Mouse (Mus musculus): Measurements from ENCODE around the gene Zfp141. TPM values are rescaled to one million over a fixed set of nuclear protein-coding genes. Genes with fewer than 3 reads are reported as not detected.

The Zfp141 gene
- total RNA-seq (2021), result 10 to 100 TPM; 17.3 to 19.6 TPM
- long read RNA-seq, experiment 1, full-length matches to known transcripts, result 3 of 15 reads
- long read RNA-seq, experiment 1, partial matches to known transcripts, result 0 of 15 reads
- long read RNA-seq, experiment 1, other reads (novel, unspliced or antisense), result 12 of 15 reads
- long read RNA-seq, experiment 2, full-length matches to known transcripts, result 2 of 10 reads
- long read RNA-seq, experiment 2, partial matches to known transcripts, result 3 of 10 reads
- long read RNA-seq, experiment 2, other reads (novel, unspliced or antisense), result 5 of 10 reads

GRCm38 (mm10) chr7:42505588-42505987, at the start of gene Zfp141:
Zfp141 (minus strand) TSS chr7:42505740.
- peak; percentile 82 to 84 for DNase-seq (ENCODE audit: extremely low spot score in 1 of 2, low spot score in 2 of 2)
- Histone ChIP-seq H3K4me3 (peak within 1 kb of the TSS; percentile 58), H3K27ac (peak within 1 kb of the TSS; percentile 66)
- intact Hi-C loops (cut with DNase I), result loop anchor here (5.0 to 10.0 kb wide), 2 partner anchors 187 to 1001 kb away; partner anchors contain the start of gene Zfp975

DNA sequence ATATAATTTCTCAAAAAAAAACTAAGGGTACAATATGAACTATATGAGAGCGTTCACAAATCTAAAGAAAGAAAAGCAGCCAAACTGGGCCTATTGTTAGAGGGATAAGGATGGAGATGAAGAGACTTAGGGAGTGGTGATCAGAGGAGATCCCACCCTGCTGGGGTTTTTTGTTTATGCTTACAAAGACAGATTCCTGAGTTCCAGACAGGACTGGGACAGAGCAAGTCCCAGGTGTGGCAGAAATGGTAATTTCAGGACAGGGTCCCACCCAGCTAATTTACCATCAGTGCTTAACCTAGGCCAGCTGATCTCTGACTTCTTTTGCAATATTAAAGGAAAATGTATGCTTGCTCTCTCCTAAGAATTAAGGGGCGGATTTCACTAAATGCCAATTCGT, 46.2 kb upstream of the Zfp141 start:
- TF ChIP-seq CTCF (IDR thresholded peaks at IDR 0.05), result no peak
- no peak overlapping the region for H3K4me3 ChIP-seq
- no peak overlapping the region for H3K27ac ChIP-seq
- DNase-seq (ENCODE audit: extremely low spot score in 1 of 2, low spot score in 2 of 2), result no peak
- intact Hi-C loops (cut with DNase I), result no loop called here

DNA sequence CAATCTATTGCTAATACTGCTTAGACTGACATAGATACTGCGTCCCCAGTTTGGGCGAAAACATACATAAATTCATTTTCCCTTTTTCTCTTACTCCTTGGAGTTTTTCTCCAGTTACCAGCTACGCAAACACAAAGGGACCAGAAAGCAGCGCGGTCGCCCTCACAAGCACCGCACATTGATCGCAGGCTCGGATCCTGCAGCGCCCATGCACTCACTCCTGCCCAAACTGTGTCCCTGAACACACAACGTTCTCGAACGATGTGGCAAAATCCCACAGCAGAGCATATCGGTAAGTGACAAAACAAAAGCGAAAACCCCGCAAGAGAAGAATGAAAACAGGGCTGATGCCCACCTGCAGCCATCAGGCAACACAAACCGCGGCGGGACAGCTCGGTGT, 354 bp downstream of the Zfp141 start:
- DNase-seq (ENCODE audit: extremely low spot score in 1 of 2, low spot score in 2 of 2), result peak in 1 of 2 experiments; percentile 33
- intact Hi-C loops (cut with DNase I), result loop anchor here (5.0 to 10.0 kb wide), 2 partner anchors 187 to 1000 kb away; partner anchors contain the start of gene Zfp975
- Histone ChIP-seq H3K4me3 (peak overlapping the region; percentile 58), H3K27ac (peak overlapping the region; percentile 62)
- TF ChIP-seq CTCF (IDR thresholded peaks at IDR 0.05), result no peak

DNA sequence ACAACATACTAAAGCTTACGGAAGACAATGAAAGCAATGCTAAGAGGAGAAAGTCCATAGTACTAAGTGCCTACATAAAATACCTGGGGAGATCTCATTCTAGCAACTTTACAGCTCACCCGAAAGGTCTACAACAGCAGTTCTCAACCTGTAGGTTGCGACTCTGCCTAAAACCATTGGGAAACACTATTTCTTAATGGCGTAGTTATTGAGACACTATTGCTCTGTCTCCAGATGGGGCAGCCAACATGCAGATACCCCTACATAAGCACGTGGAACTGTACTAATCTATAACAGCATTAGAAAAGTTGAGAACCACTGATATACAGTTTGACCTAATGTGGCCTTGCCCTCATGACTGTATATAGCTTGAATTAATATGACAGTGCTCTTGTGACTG, 7.3 kb downstream of the Zfp141 start:
- intact Hi-C loops (cut with DNase I), result no loop called here
- no peak for TF ChIP-seq CTCF (IDR thresholded peaks at IDR 0.05)
- DNase-seq (ENCODE audit: extremely low spot score in 1 of 2, low spot score in 2 of 2), result no peak
- Histone ChIP-seq H3K4me3 (no peak overlapping the region), H3K27ac (no peak overlapping the region)

GRCm38 (mm10) chr7:42497356-42497755, 8.2 kb downstream of the Zfp141 start:
- TF ChIP-seq CTCF (IDR thresholded peaks at IDR 0.05), result no peak
- no peak overlapping the region for H3K27ac ChIP-seq
- no peak overlapping the region for H3K4me3 ChIP-seq
- DNase-seq (ENCODE audit: extremely low spot score in 1 of 2, low spot score in 2 of 2), result no peak
- intact Hi-C loops (cut with DNase I), result no loop called here

GRCm38 (mm10) chr7:42496202-42496601, 9.3 kb downstream of the Zfp141 start:
- no peak overlapping the region for H3K4me3 ChIP-seq
- intact Hi-C loops (cut with DNase I), result no loop called here
- DNase-seq (ENCODE audit: extremely low spot score in 1 of 2, low spot score in 2 of 2), result no peak
- H3K27ac ChIP-seq, result no peak overlapping the region
- TF ChIP-seq CTCF (IDR thresholded peaks at IDR 0.05), result no peak

- intact Hi-C loops (cut with DNase I), result no loop called here
- Histone ChIP-seq H3K4me3 (no peak overlapping the region), H3K27ac (no peak overlapping the region)
- no peak for TF ChIP-seq CTCF (IDR thresholded peaks at IDR 0.05)
- no peak for DNase-seq (ENCODE audit: extremely low spot score in 1 of 2, low spot score in 2 of 2)
Observed at GRCm38 (mm10) chr7:42490859-42491258, 14.7 kb downstream of the Zfp141 start.

GRCm38 (mm10) chr7:42490358-42490757, 15.2 kb downstream of the Zfp141 start:
- DNase-seq (ENCODE audit: extremely low spot score in 1 of 2, low spot score in 2 of 2), result no peak
- no peak overlapping the region for H3K4me3 ChIP-seq
- no peak for TF ChIP-seq CTCF (IDR thresholded peaks at IDR 0.05)
- intact Hi-C loops (cut with DNase I), result no loop called here
- H3K27ac ChIP-seq, result no peak overlapping the region

DNA sequence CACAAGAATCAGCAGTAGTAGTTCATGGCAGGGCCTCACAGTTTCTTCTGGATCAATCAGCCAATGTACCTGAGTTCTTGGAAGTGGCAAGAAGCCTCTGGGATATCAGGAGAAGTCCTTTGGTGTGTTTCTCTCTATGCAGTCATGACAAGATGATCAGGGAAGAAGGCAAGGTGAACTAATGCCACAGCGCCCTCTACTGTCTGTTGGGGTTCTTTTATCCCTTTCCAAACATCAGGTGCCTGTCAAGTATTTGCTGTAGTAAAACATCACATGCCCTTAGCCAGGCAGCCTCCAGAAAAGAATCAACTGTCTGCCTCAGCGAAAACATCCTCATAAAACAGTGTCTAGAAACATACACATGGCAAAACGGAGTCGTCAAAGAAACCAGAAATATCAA, 50.9 kb downstream of the Zfp141 start:
- Histone ChIP-seq H3K4me3 (no peak overlapping the region), H3K27ac (no peak overlapping the region)
- no peak for TF ChIP-seq CTCF (IDR thresholded peaks at IDR 0.05)
- DNase-seq (ENCODE audit: extremely low spot score in 1 of 2, low spot score in 2 of 2), result no peak
- intact Hi-C loops (cut with DNase I), result no loop called here

DNA sequence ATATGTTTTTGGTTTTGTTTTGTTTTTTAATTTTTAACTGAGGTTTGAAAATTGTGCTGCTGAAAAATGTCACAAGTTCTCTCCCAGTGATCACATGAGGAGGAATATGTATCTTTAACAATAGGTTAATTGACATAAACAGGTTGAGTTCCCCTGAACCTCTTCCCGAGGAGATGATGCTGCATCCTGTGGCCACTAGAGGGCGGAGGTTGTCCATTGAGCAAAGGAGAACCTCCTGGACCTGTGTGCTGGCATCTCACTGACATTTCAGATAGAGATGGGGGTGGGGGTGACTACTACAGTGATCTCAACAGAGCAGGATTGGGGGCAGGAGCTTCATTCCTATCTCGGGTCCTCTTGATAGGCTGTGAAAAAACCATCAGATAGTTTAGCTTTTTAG, 54.9 kb downstream of the Zfp141 start:
- peak; percentile 29 for TF ChIP-seq CTCF (IDR thresholded peaks at IDR 0.05)
- H3K27ac ChIP-seq, result no peak overlapping the region

GRCm38 (mm10) chr7:42447850-42448249, 57.7 kb downstream of the Zfp141 start, which contains the start of gene 4933421I07Rik:
4933421I07Rik (minus strand) TSS chr7:42448120.
- intact Hi-C loops (cut with DNase I), result no loop called here
- no peak for TF ChIP-seq CTCF (IDR thresholded peaks at IDR 0.05)
- H3K4me3 ChIP-seq, result no peak within 1 kb of the TSS
- no peak within 1 kb of the TSS for H3K27ac ChIP-seq
- no peak for DNase-seq (ENCODE audit: extremely low spot score in 1 of 2, low spot score in 2 of 2)

More for the DNA sequence above, 54.9 kb downstream of the Zfp141 start:
- no peak overlapping the region for H3K4me3 ChIP-seq
- DNase-seq (ENCODE audit: extremely low spot score in 1 of 2, low spot score in 2 of 2), result no peak
- intact Hi-C loops (cut with DNase I), result no loop called here

- H3K27ac ChIP-seq, result no peak overlapping the region
- no peak for TF ChIP-seq CTCF (IDR thresholded peaks at IDR 0.05)
- no peak for DNase-seq (ENCODE audit: extremely low spot score in 1 of 2, low spot score in 2 of 2)
- no peak overlapping the region for H3K4me3 ChIP-seq
- intact Hi-C loops (cut with DNase I), result no loop called here
Observed at GRCm38 (mm10) chr7:42447352-42447751, 58.2 kb downstream of the Zfp141 start.

Other genes with a start within 250 kb of the Zfp141 start
- gene Vmn2r61, start 245.7 kb downstream of the Zfp141 start, total RNA-seq (2021), result not detected
- gene 4933421I07Rik, start 57.6 kb downstream of the Zfp141 start, total RNA-seq (2021), result not detected
- not detected for gene Gm21028, start 72.8 kb upstream of the Zfp141 start, total RNA-seq (2021)
- 1 to 10 TPM; 1.6 to 1.8 TPM for gene Zfp977, start 86.8 kb upstream of the Zfp141 start, total RNA-seq (2021)
- gene Zfp976, start 136.8 kb upstream of the Zfp141 start, total RNA-seq (2021), result 1 to 10 TPM; 3.0 to 3.3 TPM
- gene Zfp975, start 187.0 kb upstream of the Zfp141 start, total RNA-seq (2021), result 1 to 10 TPM; 7.2 to 8.0 TPM
- not detected for gene Gm17067, start 221.3 kb upstream of the Zfp141 start, total RNA-seq (2021)

Data from left cerebral cortex, adult 2 months (tissue).